Mouse (Mus musculus) limb, embryonic 13.5 days (tissue): ENCODE results near the gene Celsr1. TPM values are rescaled to one million over a fixed set of nuclear protein-coding genes. Genes with fewer than 3 reads are reported as not detected.

ENCODE experiments used
- ATAC-seq: fragments of 200-750 bp; cut with Nextera tagmentation; 2 replicates; pipeline ENCODE4 v1.8.0; 2017; ENCODE audit warnings: low read depth, moderate number of reproducible peaks, moderate TSS enrichment; ENCODE audit not compliant: low FRiP score
- H3K27ac ChIP-seq: fragments of 300-500 bp; sonication (generic); 2 replicates; pipeline ENCODE4 v1.5.1; 2015; ENCODE audit warnings: inconsistent platforms, mild to moderate bottlenecking, moderate library complexity
- H3K27me3 ChIP-seq: fragments of 300-500 bp; sonication (generic); 2 replicates; pipeline ENCODE4 v1.6.1; 2015; ENCODE audit warnings: mild to moderate bottlenecking, inconsistent platforms
- H3K36me3 ChIP-seq: fragments of 300-500 bp; sonication (generic); 2 replicates; pipeline ENCODE4 v1.6.1; 2015; ENCODE audit warnings: inconsistent platforms, mild to moderate bottlenecking, moderate library complexity
- H3K4me1 ChIP-seq: fragments of 300-500 bp; sonication (generic); 2 replicates; pipeline ENCODE4 v1.6.1; 2015; ENCODE audit warnings: inconsistent platforms
- H3K4me2 ChIP-seq: fragments of 300-500 bp; sonication (generic); replicated peaks from 2 replicates; pipeline ENCODE4 v1.6.1; 2015; ENCODE audit warnings: inconsistent platforms, mild to moderate bottlenecking, moderate library complexity
- H3K4me3 ChIP-seq: fragments of 300-500 bp; sonication (generic); 2 replicates; pipeline ENCODE4 v1.5.1; 2015; ENCODE audit warnings: moderate library complexity, mild to moderate bottlenecking, inconsistent platforms
- H3K9ac ChIP-seq: fragments of 300-500 bp; sonication (generic); 2 replicates; pipeline ENCODE4 v1.6.1; 2015; ENCODE audit warnings: mild to moderate bottlenecking, inconsistent platforms
- H3K9me3 ChIP-seq: fragments of 300-500 bp; sonication (generic); 2 replicates; pipeline ENCODE4 v1.6.1; 2016; ENCODE audit warnings: inconsistent platforms
- WGBS: fragments of 180-500 bp; shearing (Covaris S2); methylation state at CpG from one replicate; pipeline ENCODE4 v1.1.7; 2015; 5-methylcytosine and 5-hydroxymethylcytosine counted together
- polyA plus RNA-seq: library from polyadenylated mRNA; unstranded; fragments of >200 nt; fragmentation: Nextera tagmentation; extraction: Ambion mirVana; gene quantifications from 2 replicates; pipeline ENCODE4 v1.2.1, GENCODE M21; 2015

The Celsr1 gene
- polyA plus RNA-seq, 1 experiment from 2014 or later = 2.0 TPM

DNA sequence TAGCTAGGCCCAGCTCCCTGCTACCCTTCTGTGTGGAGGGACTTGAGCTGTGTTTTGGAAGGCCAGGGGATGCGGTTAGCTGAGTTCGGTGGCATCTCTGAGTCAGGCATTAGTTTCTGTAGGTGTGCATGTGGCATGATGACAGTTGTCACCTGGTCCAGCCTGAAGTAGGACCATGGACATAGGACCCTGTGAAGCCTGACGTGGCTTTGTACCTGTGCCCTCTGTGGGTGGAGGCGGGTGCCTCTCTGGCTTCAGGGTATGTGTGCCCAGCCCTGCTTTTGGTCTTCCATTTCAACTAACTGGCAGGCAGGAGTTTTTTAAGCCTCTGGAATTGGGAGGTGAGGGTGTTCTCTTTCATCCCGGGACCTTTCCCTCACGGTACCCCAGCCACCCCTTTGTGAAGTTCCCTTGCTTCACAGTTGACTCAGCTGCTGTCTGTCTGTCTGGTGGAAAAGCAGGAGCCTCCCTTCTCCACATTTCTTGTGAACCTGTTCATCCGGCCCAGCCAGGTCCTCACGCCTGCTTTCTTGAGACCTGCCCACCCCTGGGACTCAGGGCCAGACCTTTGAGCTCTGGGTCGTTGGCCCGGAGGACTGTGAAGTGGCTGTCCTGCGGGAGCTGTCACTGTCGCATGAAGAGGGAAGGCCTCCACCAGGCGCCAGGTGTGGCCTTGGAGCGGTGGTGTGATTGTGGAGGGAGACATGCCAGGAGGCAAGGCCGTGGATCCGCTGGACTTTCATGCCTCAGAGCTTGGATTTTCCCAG lies 40.8 kb upstream of the Celsr1 start:
- peaks cover 25% of the 10 kb centered on the region for H3K4me1 ChIP-seq
- no peaks in the 10 kb centered on the region for H3K9me3 ChIP-seq
- WGBS = 83% methylated on average over 16 of the region's 16 CpGs
- no peak overlapping the region for H3K4me2 ChIP-seq
- no peak overlapping the region for H3K9ac ChIP-seq
- H3K27ac ChIP-seq = no peak overlapping the region
- no peaks in the 10 kb centered on the region for H3K27me3 ChIP-seq
- no peak overlapping the region for H3K4me3 ChIP-seq
- ATAC-seq = no peak
- no peaks in the 10 kb centered on the region for H3K36me3 ChIP-seq

- 63% methylated on average over 1 of the region's 1 CpGs for WGBS
- Histone ChIP-seq H3K27ac (no peak overlapping the region), H3K9me3 (no peaks in the 10 kb centered on the region), H3K9ac (no peak overlapping the region), H3K4me1 (peaks cover 48% of the 10 kb centered on the region), H3K4me3 (no peak overlapping the region), H3K36me3 (no peaks in the 10 kb centered on the region), H3K27me3 (no peaks in the 10 kb centered on the region), H3K4me2 (no peak overlapping the region)
- no peak for ATAC-seq
These were observed 37.6 kb upstream of the Celsr1 start for GRCm38 (mm10) chr15:86071166-86071565.

DNA sequence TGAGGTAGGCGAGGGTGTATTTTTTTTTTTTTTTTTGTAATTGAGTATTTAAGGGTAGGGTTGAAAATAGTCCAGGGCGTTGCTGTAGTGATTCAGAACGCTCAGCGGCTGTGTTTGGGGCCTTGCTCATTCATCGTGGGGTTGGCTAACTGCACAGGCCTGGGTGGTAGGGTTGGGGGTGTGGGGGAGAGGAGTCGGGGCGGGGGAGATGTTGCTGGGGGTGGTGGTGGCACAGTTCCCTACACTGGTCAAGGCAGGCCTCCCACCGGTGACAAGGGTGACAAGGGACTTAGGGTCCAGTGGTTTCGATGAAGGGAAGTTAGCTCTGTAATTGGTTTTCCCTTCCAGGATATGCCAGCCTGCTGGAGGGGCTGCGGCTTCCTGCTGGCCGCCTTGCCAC lies 36.8 kb upstream of the Celsr1 start:
- WGBS = 68% methylated on average over 11 of the region's 11 CpGs
- no peak for ATAC-seq
- no peak overlapping the region for H3K9ac ChIP-seq

DNA sequence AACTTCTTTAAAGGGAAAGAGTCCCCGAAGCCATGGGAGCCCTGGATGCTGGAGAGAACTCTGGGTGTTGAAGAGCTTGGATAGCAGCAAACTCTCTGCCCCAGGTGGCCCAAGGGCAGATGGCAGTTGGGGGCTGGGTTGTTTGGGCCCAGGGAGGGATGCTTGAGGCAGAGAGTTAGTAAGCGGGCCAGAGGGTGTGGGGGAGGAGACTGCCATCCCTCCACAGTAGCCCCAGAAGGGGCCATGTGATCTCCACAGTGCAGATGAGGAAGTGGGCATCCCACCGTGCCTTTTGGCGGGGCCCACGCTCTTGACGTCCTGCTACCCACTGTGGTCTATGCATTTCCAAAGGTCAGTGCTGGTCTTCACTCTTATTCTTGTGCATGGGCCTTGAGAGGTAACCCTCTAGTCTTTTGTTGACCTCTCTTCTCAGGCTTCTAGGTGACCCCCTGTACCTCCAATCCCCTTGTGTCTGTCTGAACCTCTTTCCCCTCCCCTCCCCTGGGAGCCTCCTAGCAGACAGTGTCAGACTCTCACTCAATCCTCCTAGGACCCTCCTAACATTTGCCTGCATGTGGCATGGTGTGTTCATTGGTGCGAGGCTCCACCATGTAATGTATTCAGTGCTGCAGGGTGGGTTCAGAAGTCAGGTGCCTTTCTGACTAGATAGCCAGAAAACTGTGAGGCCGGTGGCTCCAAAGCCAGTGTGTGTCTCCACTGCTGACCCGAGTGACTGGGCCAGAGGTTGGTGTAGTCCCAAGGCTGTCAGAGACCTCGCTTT lies 35.6 kb upstream of the Celsr1 start:
- H3K27me3 ChIP-seq = no peaks in the 10 kb centered on the region
- no peak overlapping the region for H3K4me2 ChIP-seq
- WGBS = 80% methylated on average over 10 of the region's 10 CpGs
- no peaks in the 10 kb centered on the region for H3K9me3 ChIP-seq
- H3K36me3 ChIP-seq = peaks cover 4% of the 10 kb centered on the region; the same call in 1 of the 2 replicates
- no peak for ATAC-seq
- H3K4me3 ChIP-seq = no peak overlapping the region
- H3K4me1 ChIP-seq = peaks cover 40% of the 10 kb centered on the region
- H3K9ac ChIP-seq = no peak overlapping the region
- H3K27ac ChIP-seq = no peak overlapping the region

More for the DNA sequence above, 36.8 kb upstream of the Celsr1 start:
- no peak overlapping the region for H3K4me2 ChIP-seq
- H3K27ac ChIP-seq = no peak overlapping the region
- H3K4me1 ChIP-seq = peaks cover 41% of the 10 kb centered on the region
- H3K36me3 ChIP-seq = peaks cover 4% of the 10 kb centered on the region; the same call in 1 of the 2 replicates
- H3K9me3 ChIP-seq = no peaks in the 10 kb centered on the region
- no peaks in the 10 kb centered on the region for H3K27me3 ChIP-seq
- H3K4me3 ChIP-seq = no peak overlapping the region

DNA sequence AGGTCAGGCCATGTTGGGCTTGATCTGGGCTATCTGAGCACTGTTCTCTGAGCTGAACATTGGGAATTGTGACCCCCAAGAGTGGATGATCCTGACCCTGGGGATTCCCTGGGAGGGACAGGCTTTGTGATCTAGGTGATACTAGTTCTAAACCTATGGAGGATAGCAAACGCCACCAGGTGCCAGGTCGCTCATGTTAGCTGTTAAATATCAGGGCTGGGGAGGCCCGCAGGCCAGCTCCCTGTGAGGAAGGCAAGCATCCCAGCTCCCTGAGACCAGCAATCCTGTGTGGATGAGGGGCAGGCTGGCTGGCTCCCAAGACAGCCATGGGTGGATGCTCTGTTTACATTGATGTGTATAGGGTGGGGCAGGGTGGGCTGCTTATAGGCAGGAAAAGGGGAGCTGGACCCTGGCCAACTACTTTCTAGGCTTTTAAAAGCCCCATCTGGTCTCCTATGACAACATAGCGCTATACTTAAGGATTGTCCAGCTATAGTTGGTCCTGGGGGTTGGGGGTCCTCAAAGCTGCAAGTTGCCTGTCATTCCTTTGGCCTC lies 34.4 kb upstream of the Celsr1 start:
- H3K36me3 ChIP-seq = peaks cover 4% of the 10 kb centered on the region; the same call in 1 of the 2 replicates
- no peak overlapping the region for H3K4me2 ChIP-seq
- no peak overlapping the region for H3K9ac ChIP-seq
- no peak overlapping the region for H3K27ac ChIP-seq
- peaks cover 40% of the 10 kb centered on the region for H3K4me1 ChIP-seq
- ATAC-seq = no peak
- H3K27me3 ChIP-seq = no peaks in the 10 kb centered on the region
- no peaks in the 10 kb centered on the region for H3K9me3 ChIP-seq
- WGBS = 69% methylated on average over 4 of the region's 4 CpGs
- no peak overlapping the region for H3K4me3 ChIP-seq

GRCm38 (mm10) chr15:86067581-86067910 lies 34.0 kb upstream of the Celsr1 start:
- H3K36me3 ChIP-seq = peaks cover 4% of the 10 kb centered on the region; the same call in 1 of the 2 replicates
- no peak; the same call in 1 of the 2 replicates for ATAC-seq
- H3K4me3 ChIP-seq = no peak overlapping the region
- H3K27ac ChIP-seq = no peak overlapping the region
- H3K4me2 ChIP-seq = no peak overlapping the region
- H3K4me1 ChIP-seq = peaks cover 40% of the 10 kb centered on the region
- 43% methylated on average over 6 of the region's 6 CpGs for WGBS
- no peak overlapping the region for H3K9ac ChIP-seq
- no peaks in the 10 kb centered on the region for H3K9me3 ChIP-seq
- no peaks in the 10 kb centered on the region for H3K27me3 ChIP-seq

DNA sequence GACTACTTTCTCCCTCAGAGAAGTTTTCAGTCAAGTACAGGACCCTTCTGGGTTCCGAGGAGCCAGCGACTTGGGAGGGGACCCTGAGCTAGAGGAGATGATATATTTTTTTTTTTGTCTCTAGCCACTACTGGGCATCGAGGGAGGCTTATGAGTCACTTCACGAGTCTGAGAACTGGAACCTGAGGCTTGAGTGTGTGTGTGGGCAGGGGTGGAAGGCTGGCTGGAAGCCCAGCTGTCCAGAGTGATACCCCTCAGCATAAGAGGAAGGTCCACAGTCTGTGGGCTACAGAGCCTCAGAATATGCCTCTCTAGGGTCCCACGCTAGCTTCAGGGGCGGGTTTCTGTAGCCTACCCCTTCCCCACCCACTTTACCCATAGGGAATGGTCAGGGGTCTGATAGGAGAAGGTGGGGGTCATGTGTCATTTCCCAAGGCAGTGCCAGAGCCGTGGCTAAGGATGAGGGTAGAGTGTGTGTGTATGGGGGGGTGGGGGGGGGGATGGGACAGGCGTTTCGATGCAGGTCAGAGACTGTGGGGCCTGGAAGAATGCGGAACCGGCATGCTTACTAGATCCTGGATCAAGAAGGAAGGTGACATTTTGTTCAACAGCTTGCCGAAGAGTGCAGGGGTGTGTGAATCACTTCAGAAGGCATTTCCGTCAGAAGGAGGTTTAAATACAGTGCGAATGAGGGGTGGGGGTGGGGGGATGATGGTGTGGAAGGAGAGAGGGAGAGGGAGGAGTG lies 33.4 kb upstream of the Celsr1 start:
- peaks cover 4% of the 10 kb centered on the region; the same call in 1 of the 2 replicates for H3K36me3 ChIP-seq
- no peak overlapping the region for H3K4me3 ChIP-seq
- H3K27ac ChIP-seq = no peak overlapping the region; the same call in 1 of the 2 replicates
- 49% methylated on average over 14 of the region's 14 CpGs for WGBS
- H3K4me1 ChIP-seq = peaks cover 40% of the 10 kb centered on the region
- H3K4me2 ChIP-seq = no peak overlapping the region
- no peaks in the 10 kb centered on the region for H3K27me3 ChIP-seq
- no peak overlapping the region for H3K9ac ChIP-seq
- no peaks in the 10 kb centered on the region for H3K9me3 ChIP-seq
- no peak for ATAC-seq

- Histone ChIP-seq H3K4me3 (no peak overlapping the region), H3K4me2 (no peak overlapping the region), H3K9me3 (no peaks in the 10 kb centered on the region), H3K27me3 (no peaks in the 10 kb centered on the region), H3K4me1 (peaks cover 52% of the 10 kb centered on the region), H3K9ac (no peak overlapping the region), H3K27ac (no peak overlapping the region), H3K36me3 (peaks cover 4% of the 10 kb centered on the region; the same call in 1 of the 2 replicates)
- ATAC-seq = no peak
- 92% methylated on average over 4 of the region's 4 CpGs for WGBS
These were observed 31.8 kb upstream of the Celsr1 start for GRCm38 (mm10) chr15:86065367-86065766.

DNA sequence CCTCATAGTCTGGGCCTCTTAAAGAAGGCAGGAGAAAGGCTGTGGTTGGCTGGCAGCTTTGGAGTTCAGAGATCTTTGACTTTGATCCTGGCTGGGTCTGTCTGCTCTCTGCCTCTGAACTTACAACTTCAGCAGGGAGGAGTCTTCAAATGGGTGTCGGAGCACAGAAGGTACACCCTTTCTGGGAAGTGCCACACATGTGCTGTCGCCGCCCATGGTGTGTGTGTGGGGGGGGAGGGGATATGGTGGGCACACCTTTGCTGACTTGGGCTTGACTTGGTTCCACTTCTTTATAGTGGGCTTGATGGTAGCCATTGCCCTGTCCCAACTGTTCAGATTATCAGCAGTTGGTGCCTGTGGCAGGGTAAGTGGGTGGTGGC lies 31.3 kb upstream of the Celsr1 start:
- 84% methylated on average over 3 of the region's 3 CpGs for WGBS
- no peak for ATAC-seq

DNA sequence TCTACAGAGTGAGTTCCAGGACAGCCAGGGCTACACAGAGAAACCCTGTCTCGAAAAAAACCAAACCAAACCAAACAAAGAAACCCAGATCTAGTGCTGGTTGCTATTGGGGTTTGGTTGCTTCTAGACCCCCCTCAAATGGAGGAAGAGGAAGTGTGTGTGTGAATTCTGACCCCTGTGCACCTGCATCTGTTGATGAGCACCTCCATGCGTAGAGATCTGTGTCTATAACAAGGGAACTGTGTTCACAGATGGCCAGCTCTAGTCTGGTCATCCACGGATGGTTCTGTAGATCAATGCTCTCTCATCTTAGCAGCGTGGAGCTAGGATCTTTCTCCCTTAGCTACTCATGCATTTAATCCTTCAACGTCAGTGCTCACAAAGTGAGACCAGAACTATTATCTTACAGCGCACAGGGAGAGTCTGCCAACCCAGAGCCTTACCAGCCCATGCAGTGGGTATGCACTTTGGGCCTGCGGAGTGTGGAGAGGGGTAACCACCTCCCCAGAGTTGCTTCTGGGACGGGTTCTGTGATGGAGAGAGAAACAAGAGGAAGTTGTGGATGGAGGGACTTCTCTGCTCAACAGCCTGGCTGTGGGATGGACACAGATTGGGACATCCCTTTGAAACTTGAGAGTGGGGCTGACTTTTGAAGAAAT lies 30.7 kb upstream of the Celsr1 start:
- peaks cover 53% of the 10 kb centered on the region for H3K4me1 ChIP-seq
- ATAC-seq = no peak
- no peaks in the 10 kb centered on the region for H3K27me3 ChIP-seq
- H3K4me3 ChIP-seq = no peak overlapping the region
- H3K9ac ChIP-seq = no peak overlapping the region
- H3K4me2 ChIP-seq = no peak overlapping the region
- peaks cover 4% of the 10 kb centered on the region; the same call in 1 of the 2 replicates for H3K36me3 ChIP-seq
- no peak overlapping the region for H3K27ac ChIP-seq
- no peaks in the 10 kb centered on the region for H3K9me3 ChIP-seq
- 86% methylated on average over 8 of the region's 8 CpGs for WGBS

More for the DNA sequence above, 31.3 kb upstream of the Celsr1 start:
- Histone ChIP-seq H3K4me2 (no peak overlapping the region), H3K36me3 (peaks cover 4% of the 10 kb centered on the region; the same call in 1 of the 2 replicates), H3K27me3 (no peaks in the 10 kb centered on the region), H3K27ac (no peak overlapping the region), H3K4me3 (no peak overlapping the region), H3K9me3 (no peaks in the 10 kb centered on the region), H3K9ac (no peak overlapping the region), H3K4me1 (peaks cover 53% of the 10 kb centered on the region)

DNA sequence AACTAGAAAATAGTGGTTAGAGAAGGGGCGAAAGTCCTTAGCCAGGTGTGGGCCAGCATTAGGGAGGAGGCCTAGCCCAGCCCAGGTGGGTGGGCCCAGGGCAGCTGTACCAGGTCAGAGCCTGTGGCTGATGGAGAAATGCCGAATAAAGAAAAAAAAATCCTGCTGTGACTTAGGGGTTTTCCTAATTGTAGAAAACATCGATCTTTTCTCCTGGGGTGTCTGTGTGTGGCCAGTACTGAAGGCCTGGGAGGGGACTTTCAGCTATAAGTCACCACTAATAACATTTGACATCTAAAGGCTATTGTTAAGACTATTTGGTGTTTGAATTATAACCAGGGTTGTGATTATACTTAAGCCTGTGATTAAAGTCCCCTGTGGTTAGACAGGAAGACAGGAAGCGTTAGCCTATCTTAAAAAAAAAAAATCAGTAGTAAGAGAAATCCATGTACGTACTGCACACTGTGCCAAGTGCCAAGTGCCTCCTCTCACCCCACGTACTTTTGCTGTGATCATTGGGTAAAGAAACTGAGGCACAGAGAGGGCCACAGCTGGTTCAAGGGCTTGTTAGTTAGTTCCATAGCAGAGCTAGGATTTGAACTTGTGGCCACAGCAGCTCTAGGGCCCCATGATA lies 28.4 kb upstream of the Celsr1 start:
- Histone ChIP-seq H3K9me3 (no peaks in the 10 kb centered on the region), H3K4me1 (peaks cover 49% of the 10 kb centered on the region), H3K9ac (no peak overlapping the region), H3K4me3 (no peak overlapping the region), H3K4me2 (no peak overlapping the region), H3K27ac (no peak overlapping the region), H3K27me3 (no peaks in the 10 kb centered on the region), H3K36me3 (peaks cover 4% of the 10 kb centered on the region; the same call in 1 of the 2 replicates)
- ATAC-seq = no peak
- 58% methylated on average over 6 of the region's 6 CpGs for WGBS
